ENCODE assay signal across 22 mouse cellular contexts in the genomic region with DNA sequence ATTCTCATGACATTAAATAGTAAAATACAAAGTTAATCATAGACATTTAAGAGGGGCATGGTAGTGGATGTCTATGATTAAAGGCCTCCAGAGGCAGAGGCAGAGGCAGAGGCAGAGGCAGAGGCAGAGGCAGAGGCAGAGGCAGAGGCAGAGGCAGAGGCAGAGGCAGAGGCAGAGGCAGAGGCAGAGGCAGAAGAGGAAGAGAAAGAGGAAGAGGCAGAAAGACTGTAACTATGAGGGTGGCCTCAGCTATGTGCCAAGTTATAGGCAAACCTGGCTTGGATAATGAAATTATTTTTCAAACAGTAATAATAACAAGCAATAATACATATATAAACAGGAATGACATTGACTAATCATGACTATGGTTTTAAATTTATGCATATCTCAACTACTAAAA. TPM values are rescaled to one million over a fixed set of nuclear protein-coding genes. Genes with fewer than 3 reads are reported as not detected.
DNase-seq lines count a peak whose midpoint lies in the region; ATAC-seq and TF ChIP-seq lines count a peak whose summit lies in the region.
"Had no signal": no experiment of that assay in that cellular context is flagged by ENCODE, and none has a peak within 500 bp of the region (broad histone marks: within the 10 kb centered on the region; RNA-seq: fewer than 3 reads in every experiment).

No protein-coding gene starts in this region.

- no peak overlapping the region for H3K4me2 ChIP-seq in CH12.LX (ENCODE audit: insufficient read depth, low read depth, poor library complexity, severe bottlenecking)
- H3K4me2 ChIP-seq in forebrain, embryonic 16.5 days (ENCODE audit: low read length), result no peak overlapping the region
- H3K4me2 ChIP-seq: embryonic facial prominence, embryonic 12.5 days; embryonic facial prominence, embryonic 15.5 days; hindbrain, embryonic 12.5 days; hindbrain, embryonic 15.5 days had no signal

- no peak for TF ChIP-seq RAD21 in CH12.LX (IDR thresholded peaks at IDR 0.05; ENCODE audit: low read depth, low read length)

- no peaks in the 10 kb centered on the region for H3K27me3 ChIP-seq in heart, adult 2 months (ENCODE audit: control insufficient read depth, insufficient read depth, low read length)
- no peaks in the 10 kb centered on the region for H3K27me3 ChIP-seq in heart, embryonic 10.5 days (ENCODE audit: insufficient read depth, poor library complexity, severe bottlenecking)
- no peaks in the 10 kb centered on the region for H3K27me3 ChIP-seq in CH12.LX (replicated peaks)
- no peaks in the 10 kb centered on the region for H3K27me3 ChIP-seq in forebrain, embryonic 16.5 days (replicated peaks; ENCODE audit: control insufficient read depth, insufficient read depth, low read length)
- H3K27me3 ChIP-seq: embryonic facial prominence, embryonic 12.5 days; embryonic facial prominence, embryonic 15.5 days; hindbrain, embryonic 12.5 days; hindbrain, embryonic 15.5 days had no signal

- H3K36me3 ChIP-seq in heart, adult 2 months (ENCODE audit: control insufficient read depth, insufficient read depth, low read length), result no peaks in the 10 kb centered on the region
- H3K36me3 ChIP-seq in heart, embryonic 10.5 days, result no peaks in the 10 kb centered on the region
- H3K36me3 ChIP-seq in CH12.LX (replicated peaks in 1 of 2; ENCODE audit: control insufficient read depth in 1 of 2, insufficient read depth in 1 of 2, low read length in 1 of 2), result no peaks in the 10 kb centered on the region
- H3K36me3 ChIP-seq in forebrain, embryonic 16.5 days (ENCODE audit: control insufficient read depth, insufficient read depth), result no peaks in the 10 kb centered on the region
- H3K36me3 ChIP-seq: embryonic facial prominence, embryonic 12.5 days; embryonic facial prominence, embryonic 15.5 days; hindbrain, embryonic 12.5 days; hindbrain, embryonic 15.5 days had no signal

- in situ Hi-C loops in CH12.LX (cut with MboI; ENCODE audit: low pct_ligation_motif_present, low pct_unique_long_range_greater_than_20kb, low sequenced_read_pairs), result no loop called here

- no peak for DNase-seq in heart, adult 2 months
- DNase-seq in heart, embryonic 10.5 days (ENCODE audit: low spot score), result no peak
- DNase-seq in CH12.LX (ENCODE audit: extremely low read depth), result no peak
- DNase-seq in urinary bladder, adult 2 months (ENCODE audit: low spot score), result no peak
- DNase-seq in yolk sac, embryonic 10.5 days (ENCODE audit: low spot score), result no peak
- DNase-seq: adrenal gland, adult 8-10 months; adrenal gland, postnatal 25 days; cerebellum, adult 2 months; cerebellum, adult 9-11 months; cerebellum, postnatal 25 days; gastrocnemius, postnatal 25 days had no signal

- TF ChIP-seq EP300 in heart, adult 2 months (IDR thresholded peaks at IDR 0.05; ENCODE audit: insufficient read depth, low read depth, low read length), result no peak
- TF ChIP-seq EP300 in CH12.LX (IDR thresholded peaks at IDR 0.05; ENCODE audit: low read length), result no peak; the same call in 1 of the 2 replicates

- dilution Hi-C loops in CH12.LX (cut with MboI; ENCODE audit: extremely low pct_ligation_motif_present, extremely low pct_unique_long_range_greater_than_20kb, low sequenced_read_pairs), result no loop called here

- peaks cover 1% of the 10 kb centered on the region for H3K4me1 ChIP-seq in heart, adult 2 months (ENCODE audit: control insufficient read depth, insufficient read depth, low read length)
- no peaks in the 10 kb centered on the region for H3K4me1 ChIP-seq in heart, embryonic 10.5 days
- peaks cover 3 to 42% of the 10 kb centered on the region in 2 experiments; a peak in 3 of 4 replicates for H3K4me1 ChIP-seq in CH12.LX (ENCODE audit: control insufficient read depth in 1 of 2, insufficient read depth in 2 of 2)
- H3K4me1 ChIP-seq in bone marrow macrophage, adult 2 months (ENCODE audit: control insufficient read depth, insufficient read depth, low read length), result peaks cover 22% of the 10 kb centered on the region
- no peaks in the 10 kb centered on the region for H3K4me1 ChIP-seq in forebrain, embryonic 16.5 days (replicated peaks; ENCODE audit: control insufficient read depth, insufficient read depth, low read length)
- H3K4me1 ChIP-seq: embryonic facial prominence, embryonic 12.5 days; embryonic facial prominence, embryonic 15.5 days; hindbrain, embryonic 12.5 days; hindbrain, embryonic 15.5 days had no signal

- no peak for TF ChIP-seq CTCF in heart, adult 2 months (IDR thresholded peaks at IDR 0.05)
- no peak for TF ChIP-seq CTCF in CH12.LX (conservative IDR thresholded peaks at IDR 0.05 in 1 of 2, IDR thresholded peaks at IDR 0.05 in 1 of 2; ENCODE audit: low read depth in 2 of 2, low read length in 2 of 2)
- TF ChIP-seq CTCF in bone marrow macrophage, adult 2 months (IDR thresholded peaks at IDR 0.05; ENCODE audit: low read depth, low read length), result no peak

- ATAC-seq in megakaryocyte, adult 5-6 weeks (ENCODE audit: poor library complexity, severe bottlenecking), result peak; percentile 43
- no peak for ATAC-seq in forebrain, embryonic 16.5 days
- ATAC-seq: activated CD4-positive, CD25-positive, alpha-beta regulatory T cell, adult 4 months; CD4-positive, CD25-positive, alpha-beta regulatory T cell, adult 4 months; forebrain, embryonic 14.5 days had no signal

- no peaks in the 10 kb centered on the region for H3K9me3 ChIP-seq in heart, embryonic 10.5 days
- H3K9me3 ChIP-seq in CH12.LX (replicated peaks; ENCODE audit: low read length), result no peaks in the 10 kb centered on the region
- no peaks in the 10 kb centered on the region for H3K9me3 ChIP-seq in forebrain, embryonic 16.5 days (ENCODE audit: control insufficient read depth, low read length)
- H3K9me3 ChIP-seq: embryonic facial prominence, embryonic 12.5 days; embryonic facial prominence, embryonic 15.5 days; hindbrain, embryonic 12.5 days; hindbrain, embryonic 15.5 days had no signal

- intact Hi-C loops in heart, adult 2 months (cut with DNase I), result no loop called here

- no peak for TF ChIP-seq POLR2A in heart, adult 2 months (IDR thresholded peaks at IDR 0.05; ENCODE audit: insufficient read depth, low read depth, low read length)
- no peak for TF ChIP-seq POLR2A in CH12.LX (IDR thresholded peaks at IDR 0.05; ENCODE audit: low read depth, low read length)
- no peak for TF ChIP-seq POLR2A in bone marrow macrophage, adult 2 months (IDR thresholded peaks at IDR 0.05; ENCODE audit: borderline replicate concordance, low read depth, low read length)

- H3K79me2 ChIP-seq in heart, adult 2 months (replicated peaks; ENCODE audit: control insufficient read depth, insufficient read depth, low read length), result no peaks in the 10 kb centered on the region
- peaks cover 2% of the 10 kb centered on the region; the same call in 1 of the 2 replicates for H3K79me2 ChIP-seq in CH12.LX (replicated peaks; ENCODE audit: control insufficient read depth, extremely low read depth, insufficient read depth, poor library complexity, severe bottlenecking)

- H3K4me3 ChIP-seq in heart, adult 2 months, result peak overlapping the region; percentile 25; the same call in 1 of the 2 replicates
- H3K4me3 ChIP-seq in heart, embryonic 10.5 days, result no peak overlapping the region
- peak overlapping the region in 2 of 3 experiments; percentile 13 for H3K4me3 ChIP-seq in CH12.LX (replicated peaks in 1 of 3; ENCODE audit: low read depth in 2 of 3, low read length in 2 of 3, poor library complexity in 1 of 3)
- H3K4me3 ChIP-seq in bone marrow macrophage, adult 2 months (ENCODE audit: insufficient read depth, low read length), result peak overlapping the region; percentile 50
- H3K4me3 ChIP-seq in forebrain, embryonic 16.5 days (replicated peaks; ENCODE audit: low read length), result no peak overlapping the region
- H3K4me3 ChIP-seq: embryonic facial prominence, embryonic 12.5 days; embryonic facial prominence, embryonic 15.5 days; hindbrain, embryonic 12.5 days; hindbrain, embryonic 15.5 days had no signal

- H3K9ac ChIP-seq in heart, adult 2 months (ENCODE audit: low read depth, low read length), result no peak overlapping the region
- H3K9ac ChIP-seq in CH12.LX (ENCODE audit: insufficient read depth, low read depth), result no peak overlapping the region
- no peak overlapping the region for H3K9ac ChIP-seq in forebrain, embryonic 16.5 days (replicated peaks; ENCODE audit: low read depth, low read length)
- H3K9ac ChIP-seq: embryonic facial prominence, embryonic 12.5 days; embryonic facial prominence, embryonic 15.5 days; hindbrain, embryonic 12.5 days; hindbrain, embryonic 15.5 days had no signal

- peak overlapping the region; percentile 75; the same call in 1 of the 2 replicates for H3K27ac ChIP-seq in heart, adult 2 months
- H3K27ac ChIP-seq in heart, embryonic 10.5 days, result no peak overlapping the region
- no peak overlapping the region for H3K27ac ChIP-seq in CH12.LX (ENCODE audit: insufficient read depth, low read depth)
- H3K27ac ChIP-seq in bone marrow macrophage, adult 2 months (ENCODE audit: insufficient read depth, low read depth, low read length), result peak overlapping the region; percentile 42; the same call in 1 of the 2 replicates
- H3K27ac ChIP-seq in forebrain, embryonic 16.5 days (ENCODE audit: low read length), result no peak overlapping the region
- H3K27ac ChIP-seq: embryonic facial prominence, embryonic 12.5 days; embryonic facial prominence, embryonic 15.5 days; hindbrain, embryonic 12.5 days; hindbrain, embryonic 15.5 days had no signal

RNA-seq across cellular contexts. Expression of gene Ifi207, which starts 1.0 kb away (rescaled TPM):
- total RNA-seq in heart, adult 2 months (2021), result 1 to 10 TPM; 5.8 to 5.9 TPM
- 8.5 and 9.0 TPM in 2 replicates for polyA plus RNA-seq in heart, adult 2 months (2012; rRNA removed)
- 0.14 and 0.24 TPM in 2 replicates for polyA plus RNA-seq in heart, embryonic 10.5 days (2016; fragmentation: Nextera tagmentation; extraction: Ambion mirVana)
- total RNA-seq in CH12.LX (2012; rRNA removed) (2.1 and 2.6 TPM in 2 replicates), CH12.LX (2014; rRNA removed) (2.9 and 3.4 TPM in 2 replicates)
- 10.0 and 11.9 TPM in 2 replicates for polyA plus RNA-seq in CH12.LX (2012; ENCODE audit: insufficient read length, low read depth)
- 257 and 281 TPM in 2 replicates for polyA plus RNA-seq in bone marrow macrophage, adult 2 months (2012; ENCODE audit: insufficient read depth, insufficient read length, missing spikeins)
- total RNA-seq in megakaryocyte, adult 5-6 weeks (2015), result 162 and 188 TPM in 2 replicates
- total RNA-seq in megakaryocyte, adult 5-6 weeks (2017), result 66.9 and 70.4 TPM in 2 replicates
- 0.11 and 0.39 TPM in 2 replicates for polyA plus RNA-seq in forebrain, embryonic 16.5 days (2015; fragmentation: Nextera tagmentation; extraction: Ambion mirVana)
- polyA plus RNA-seq in urinary bladder, adult 2 months (2012; rRNA removed), result 9.0 and 11.8 TPM in 2 replicates
- total RNA-seq: ES-E14 had no signal

RNA-seq across cellular contexts. Expression of gene Ifi204, which starts 26.2 kb away (rescaled TPM):
- total RNA-seq in heart, adult 2 months (2021), result 1 to 10 TPM; 2.1 to 2.4 TPM
- polyA plus RNA-seq in heart, adult 2 months (2012; rRNA removed), result 0.66 and 1.9 TPM in 2 replicates
- polyA plus RNA-seq in heart, embryonic 10.5 days (2016; fragmentation: Nextera tagmentation; extraction: Ambion mirVana), result 0.28 and 0.31 TPM in 2 replicates
- total RNA-seq in CH12.LX (2012; rRNA removed) (1.4 and 1.5 TPM in 2 replicates), CH12.LX (2014; rRNA removed) (0.94 and 1.6 TPM in 2 replicates)
- polyA plus RNA-seq in CH12.LX (2012; ENCODE audit: insufficient read length, low read depth), result 0.83 and 1.4 TPM in 2 replicates
- polyA plus RNA-seq in bone marrow macrophage, adult 2 months (2012; ENCODE audit: insufficient read depth, insufficient read length, missing spikeins), result 232 and 235 TPM in 2 replicates
- total RNA-seq in megakaryocyte, adult 5-6 weeks (2015), result 135 and 165 TPM in 2 replicates
- total RNA-seq in megakaryocyte, adult 5-6 weeks (2017), result 256 and 281 TPM in 2 replicates
- polyA plus RNA-seq in forebrain, embryonic 16.5 days (2015; fragmentation: Nextera tagmentation; extraction: Ambion mirVana), result 0.24 and 0.70 TPM in 2 replicates
- 7.9 and 8.0 TPM in 2 replicates for polyA plus RNA-seq in urinary bladder, adult 2 months (2012; rRNA removed)

Comparison
In these comparisons a context has a peak if more than half of its experiments do, and no peak if none do; other contexts are left out.
1. H3K27ac ChIP-seq: peak in heart, adult 2 months (single experiment) and bone marrow macrophage, adult 2 months (single experiment); none in heart, embryonic 10.5 days (single experiment), CH12.LX (single experiment) and forebrain, embryonic 16.5 days (single experiment).
2. H3K4me3 ChIP-seq: peak in heart, adult 2 months (single experiment), CH12.LX (2 of 3) and bone marrow macrophage, adult 2 months (single experiment); none in heart, embryonic 10.5 days (single experiment) and forebrain, embryonic 16.5 days (single experiment).
3. RNA of gene Ifi207, which starts 1.0 kb away (polyA plus RNA-seq): 257 to 281 TPM in bone marrow macrophage, adult 2 months; 10.0 to 11.9 TPM in CH12.LX, 9.0 to 11.8 TPM in urinary bladder, adult 2 months, 8.5 to 9.0 TPM in heart, adult 2 months, 0.14 to 0.24 TPM in heart, embryonic 10.5 days and 0.11 to 0.39 TPM in forebrain, embryonic 16.5 days; every median in the first group is over 10 times any median in the second.
4. RNA of gene Ifi204, which starts 26.2 kb away (polyA plus RNA-seq): 232 to 235 TPM in bone marrow macrophage, adult 2 months; 7.9 to 8.0 TPM in urinary bladder, adult 2 months, 0.83 to 1.4 TPM in CH12.LX, 0.66 to 1.9 TPM in heart, adult 2 months, 0.28 to 0.31 TPM in heart, embryonic 10.5 days and 0.24 to 0.70 TPM in forebrain, embryonic 16.5 days; every median in the first group is over 10 times any median in the second.